Mouse (Mus musculus) G1E (cell line): ENCODE measurements around the gene Gm13275. TPM values are rescaled to one million over a fixed set of nuclear protein-coding genes. Genes with fewer than 3 reads are reported as not detected.
"Not testable (repeated sequence)": the region's sequence is repeated elsewhere in the genome, so short reads cannot be mapped to it uniquely, and the experiment has no call there.

Experiments
- ATAC-seq: 2 replicates; pipeline ENCODE4 v1.8.0; 2016; ENCODE audit warnings: mild to moderate bottlenecking; ENCODE audit not compliant: insufficient number of reproducible peaks, poor library complexity, low FRiP score, severe bottlenecking; ENCODE audit errors: extremely low read depth
- DNase-seq: peaks from one replicate; pipeline ENCODE4 v3.0.0; 2012; ENCODE audit warnings: low spot score
- H3K27me3 ChIP-seq: 2 replicates; pipeline ENCODE4 v1.6.1; 2012; ENCODE audit warnings: mild to moderate bottlenecking, low read length, inconsistent platforms; ENCODE audit not compliant: insufficient read depth
- H3K36me3 ChIP-seq: replicated peaks from 2 replicates; pipeline ENCODE3; 2012; ENCODE audit warnings: mild to moderate bottlenecking, inconsistent platforms
- H3K4me1 ChIP-seq: 2 replicates; pipeline ENCODE4 v1.6.1; 2012; ENCODE audit warnings: low read depth, low read length, inconsistent platforms, mixed read lengths; ENCODE audit not compliant: insufficient read depth
- H3K4me3 ChIP-seq: 2 replicates; pipeline ENCODE4 v1.5.1; 2012; ENCODE audit warnings: low read depth, mild to moderate bottlenecking, inconsistent platforms, low read length, moderate library complexity, mixed read lengths
- H3K9me3 ChIP-seq: replicated peaks from 2 replicates; pipeline ENCODE4 v1.6.1; 2012; ENCODE audit warnings: inconsistent platforms
- CTCF ChIP-seq: IDR thresholded peaks from 2 replicates; pipeline ENCODE4 v1.5.1; 2012; ENCODE audit warnings: low read depth, low read length, inconsistent platforms, mixed read lengths
- GATA1 ChIP-seq: IDR thresholded peaks from 2 replicates; pipeline ENCODE4 v1.6.1; 2012; ENCODE audit warnings: borderline replicate concordance, low read length, inconsistent platforms, mixed read lengths
- GATA2 ChIP-seq: IDR thresholded peaks from 2 replicates; pipeline ENCODE4 v1.6.1; 2012; ENCODE audit warnings: low read depth, low read length, inconsistent platforms, borderline replicate concordance
- polyA plus RNA-seq: library from polyadenylated mRNA; stranded (reverse); fragments of >175 nt; gene quantifications from 2 replicates; pipeline ENCODE4 v1.2.3, GENCODE M21; 2012
- total RNA-seq, 2 experiments: library from RNA; stranded (forward) in 1 of 2; stranded (reverse) in 1 of 2; fragments of 200-1000 nt in 1 of 2; fragments of >200 nt in 1 of 2; fragmentation: Nextera tagmentation in 1 of 2; gene quantifications; 2 replicates each; pipeline ENCODE4 v1.2.3; 2014 to 2017

Gm13275 gene
- total RNA-seq (2014; fragmentation: Nextera tagmentation) (not detected in 2 replicates), total RNA-seq (2017) (0.27 TPM in 1 of 2 replicates, not detected in the other), polyA plus RNA-seq (not detected in 2 replicates)

DNA sequence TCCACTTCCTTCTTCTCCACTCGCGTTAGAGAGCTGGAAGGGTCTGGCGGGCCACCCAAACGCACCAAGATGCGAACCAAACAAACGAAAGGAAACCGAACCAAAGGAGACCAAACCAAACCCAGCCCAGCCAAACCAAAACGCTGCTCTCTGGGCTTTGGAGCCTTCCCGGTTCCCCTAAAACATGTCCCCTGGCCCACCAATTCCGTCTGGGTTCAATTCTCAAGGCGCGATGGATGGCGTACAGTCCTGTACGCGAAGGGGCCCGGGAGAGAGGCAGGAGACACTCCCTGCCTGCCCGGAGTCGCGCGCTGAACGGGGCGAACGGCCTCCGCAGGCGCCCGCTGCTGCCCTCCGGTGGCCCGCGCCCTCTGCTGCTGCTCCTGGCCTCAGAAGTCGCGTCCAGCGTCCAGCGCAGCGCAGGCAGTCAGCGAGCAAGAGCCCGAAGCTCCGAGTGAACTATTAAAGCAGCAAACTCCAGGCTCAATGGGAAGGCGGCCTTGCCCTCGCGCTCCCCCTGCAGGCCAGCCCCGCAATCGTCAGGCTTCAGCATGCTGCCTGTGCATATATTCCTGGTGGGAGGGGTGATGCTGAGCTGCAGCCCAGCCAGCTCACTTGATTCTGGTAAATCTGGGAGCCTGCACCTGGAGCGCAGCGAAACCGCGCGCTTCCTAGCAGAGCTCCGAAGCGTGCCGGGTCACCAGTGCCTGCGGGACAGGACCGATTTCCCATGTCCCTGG is at the start of gene Gm13275:
Gene Gm13275 (plus strand): TSS at position 552 of the 740 bp plus-strand sequence.
- not testable (repeated sequence) for ATAC-seq, H3K9me3 ChIP-seq, H3K27me3 ChIP-seq, H3K4me3 ChIP-seq, H3K36me3 ChIP-seq, DNase-seq, H3K4me1 ChIP-seq

DNA sequence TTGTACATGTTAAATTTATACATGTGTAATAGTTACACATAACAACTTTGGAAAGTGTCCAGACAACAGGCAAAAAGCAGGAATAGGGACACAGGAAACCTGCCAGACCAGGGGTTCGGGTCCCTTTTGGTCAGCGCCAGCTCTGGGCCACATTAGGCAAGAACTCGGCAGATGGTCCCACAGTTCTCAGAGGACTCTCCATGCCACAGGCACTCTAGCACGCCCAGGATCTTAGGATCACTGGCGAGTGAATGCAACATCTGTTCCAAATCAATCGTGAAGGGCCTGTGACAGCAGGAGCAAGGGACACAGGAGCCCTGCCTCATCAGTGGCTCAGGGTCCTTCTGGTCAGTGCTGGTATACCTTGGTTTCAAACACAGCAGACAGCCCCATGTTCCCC is 44.4 kb upstream of the Gm13275 start:
- Histone ChIP-seq H3K4me1 (no peaks in the 10 kb centered on the region), H3K36me3 (no peaks in the 10 kb centered on the region), H3K27me3 (no peaks in the 10 kb centered on the region; the same call in 1 of the 2 replicates), H3K4me3 (no peak overlapping the region), H3K9me3 (no peaks in the 10 kb centered on the region)
- ATAC-seq (no peak), DNase-seq (no peak)
- TF ChIP-seq GATA1 = no peak
- no peak for TF ChIP-seq CTCF
- TF ChIP-seq GATA2 = no peak

DNA sequence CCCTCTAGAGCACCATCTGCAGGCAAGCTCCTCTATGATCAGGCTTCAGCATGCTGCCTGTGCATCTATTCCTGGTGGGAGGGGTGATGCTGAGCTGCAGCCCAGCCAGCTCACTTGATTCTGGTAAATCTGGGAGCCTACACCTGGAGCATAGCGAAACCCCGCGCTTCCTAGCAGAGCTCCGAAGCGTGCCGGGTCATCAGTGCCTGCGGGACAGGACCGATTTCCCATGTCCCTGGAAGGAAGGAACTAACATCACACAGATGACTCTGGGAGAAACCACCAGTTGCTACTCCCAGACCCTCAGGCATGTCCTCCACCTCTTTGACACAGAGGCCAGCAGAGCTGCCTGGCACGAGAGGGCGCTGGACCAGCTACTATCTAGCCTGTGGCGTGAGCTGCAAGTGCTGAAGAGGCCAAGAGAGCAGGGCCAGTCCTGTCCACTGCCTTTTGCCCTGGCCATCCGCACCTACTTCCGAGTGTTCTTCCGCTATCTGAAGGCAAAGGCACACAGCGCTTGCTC is 39.4 kb upstream of the Gm13275 start, which contains the start of gene Gm13271:
Gene Gm13271 (plus strand): TSS at position 51 of the 523 bp plus-strand sequence.
- not testable (repeated sequence) for H3K4me1 ChIP-seq, H3K36me3 ChIP-seq, H3K9me3 ChIP-seq, H3K27me3 ChIP-seq, ATAC-seq, H3K4me3 ChIP-seq, DNase-seq

DNA sequence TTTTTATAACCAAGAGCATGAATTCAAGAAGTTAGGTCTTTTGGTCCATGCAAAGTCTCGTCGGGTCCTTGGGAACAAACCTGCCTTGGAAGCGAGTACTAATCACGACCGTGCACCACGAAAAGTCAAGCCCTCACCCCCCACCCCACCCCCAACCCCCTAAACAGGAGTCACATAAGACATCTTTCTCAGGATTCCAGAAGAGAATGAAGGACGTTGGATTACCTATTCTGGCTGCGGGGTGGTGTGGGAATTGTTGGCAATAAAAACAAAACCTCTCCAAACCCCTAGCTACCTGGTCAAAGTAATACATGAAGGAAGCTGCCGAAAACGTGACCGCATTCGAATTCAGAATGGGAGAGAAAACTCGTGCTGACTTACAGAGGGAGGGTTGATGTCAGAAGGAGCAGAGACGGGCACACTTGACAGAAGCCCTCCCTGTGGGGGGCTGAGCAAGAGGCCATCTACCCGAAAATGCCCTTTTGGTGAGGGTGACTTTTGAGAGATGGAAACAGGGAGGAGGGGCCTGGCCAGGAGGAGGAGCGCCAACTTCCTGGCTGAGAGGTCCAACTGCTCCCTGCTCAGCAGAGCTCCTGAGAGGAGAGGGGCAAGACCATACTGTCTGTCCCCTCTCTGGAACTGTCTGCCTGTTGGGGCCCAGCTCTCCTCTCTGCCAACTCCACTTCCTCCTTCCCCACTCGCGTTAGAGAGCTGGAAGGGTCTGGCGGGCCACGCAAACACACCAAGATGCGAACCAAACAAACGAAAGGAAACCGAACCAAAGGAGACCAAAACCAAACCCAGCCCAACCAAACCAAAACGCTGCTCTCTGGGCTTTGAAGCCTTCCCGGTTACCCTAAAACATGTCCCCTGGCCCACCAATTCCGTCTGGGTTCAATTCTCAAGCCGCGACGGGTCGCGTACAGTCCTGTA is 37.4 kb upstream of the Gm13275 start:
- ATAC-seq, H3K9me3 ChIP-seq, H3K27me3 ChIP-seq, H3K4me3 ChIP-seq, H3K36me3 ChIP-seq, H3K4me1 ChIP-seq, DNase-seq: not testable (repeated sequence)

DNA sequence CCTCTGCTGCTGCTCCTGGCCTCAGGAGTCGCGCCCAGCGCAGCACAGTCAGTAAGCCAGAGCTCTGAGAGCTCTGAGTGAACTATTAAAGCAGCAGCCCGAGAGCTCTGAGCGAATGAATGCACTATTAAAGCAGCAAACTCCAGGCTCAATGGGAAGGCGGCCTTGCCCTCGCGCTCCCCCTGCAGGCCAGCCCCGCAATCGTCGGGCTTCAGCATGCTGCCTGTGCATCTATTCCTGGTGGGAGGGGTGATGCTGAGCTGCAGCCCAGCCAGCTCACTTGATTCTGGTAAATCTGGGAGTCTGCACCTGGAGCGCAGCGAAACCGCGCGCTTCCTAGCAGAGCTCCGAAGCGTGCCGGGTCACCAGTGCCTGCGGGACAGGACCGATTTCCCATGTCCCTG is 36.7 kb upstream of the Gm13275 start:
- not testable (repeated sequence) for H3K27me3 ChIP-seq, ATAC-seq, H3K4me1 ChIP-seq, H3K4me3 ChIP-seq, DNase-seq, H3K36me3 ChIP-seq, H3K9me3 ChIP-seq

DNA sequence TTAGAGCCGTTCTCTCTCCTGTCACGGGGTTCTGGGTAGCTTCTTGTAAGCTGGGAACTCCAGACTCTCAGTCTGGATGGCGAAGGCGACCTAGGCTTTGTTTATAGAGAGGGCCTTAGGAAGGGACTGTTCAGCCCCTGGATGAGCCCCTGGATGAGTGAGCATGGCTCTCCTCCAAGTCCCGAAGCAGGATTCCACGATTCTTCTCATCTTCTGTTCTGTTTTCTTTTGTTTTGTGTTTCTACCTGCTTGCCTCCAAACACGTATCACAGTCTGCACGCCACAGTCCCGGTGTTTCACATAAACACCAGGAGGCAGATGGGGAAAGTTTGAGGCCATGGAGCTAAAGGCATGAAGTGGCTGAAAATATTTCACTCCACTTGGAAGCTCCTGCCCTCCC is 35.5 kb upstream of the Gm13275 start:
- ATAC-seq, H3K4me3 ChIP-seq, H3K27me3 ChIP-seq, H3K4me1 ChIP-seq, H3K36me3 ChIP-seq, DNase-seq, H3K9me3 ChIP-seq: not testable (repeated sequence)

DNA sequence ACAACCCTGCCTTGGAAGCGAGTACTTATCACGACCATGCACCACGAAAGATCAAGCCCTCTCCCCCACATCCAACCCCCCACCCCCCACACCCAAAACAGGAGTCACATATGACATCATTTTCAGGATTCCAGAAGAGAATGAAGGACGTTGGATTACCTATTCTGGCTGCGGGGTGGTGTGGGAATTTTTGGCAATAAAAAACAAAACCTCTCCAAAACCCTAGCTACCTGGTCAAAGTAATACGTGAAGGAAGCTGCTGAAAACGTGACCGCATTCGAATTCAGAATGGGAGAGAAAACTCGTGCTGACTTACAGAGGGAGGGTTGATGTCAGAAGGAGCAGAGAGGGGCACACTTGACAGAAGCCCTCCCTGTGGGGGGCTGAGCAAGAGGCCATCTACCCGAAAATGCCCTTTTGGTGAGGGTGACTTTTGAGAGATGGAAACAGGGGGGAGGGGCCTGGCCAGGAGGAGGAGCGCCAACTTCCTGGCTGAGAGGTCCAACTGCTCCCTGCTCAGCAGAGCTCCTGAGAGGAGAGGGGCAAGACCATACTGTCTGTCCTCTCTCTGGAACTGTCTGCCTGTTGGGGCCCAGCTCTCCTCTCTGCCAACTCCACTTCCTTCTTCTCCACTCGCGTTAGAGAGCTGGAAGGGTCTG is 34.5 kb upstream of the Gm13275 start, which contains the start of gene Gm13283:
Gene Gm13283 (plus strand): TSS at position 510 of the 659 bp plus-strand sequence.
- not testable (repeated sequence) for ATAC-seq, H3K4me3 ChIP-seq, DNase-seq

DNA sequence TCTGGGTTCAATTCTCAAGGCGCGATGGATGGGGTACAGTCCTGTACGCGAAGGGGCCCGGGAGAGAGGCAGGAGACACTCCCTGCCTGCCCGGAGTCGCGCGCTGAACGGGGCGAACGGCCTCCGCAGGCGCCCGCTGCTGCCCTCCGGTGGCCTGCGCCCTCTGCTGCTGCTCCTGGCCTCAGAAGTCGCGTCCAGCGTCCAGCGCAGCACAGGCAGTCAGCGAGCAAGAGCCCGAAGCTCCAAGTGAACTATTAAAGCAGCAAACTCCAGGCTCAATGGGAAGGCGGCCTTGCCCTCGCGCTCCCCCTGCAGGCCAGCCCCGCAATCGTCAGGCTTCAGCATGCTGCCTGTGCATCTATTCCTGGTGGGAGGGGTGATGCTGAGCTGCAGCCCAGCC is 33.9 kb upstream of the Gm13275 start:
- not testable (repeated sequence) for H3K4me3 ChIP-seq, ATAC-seq, H3K36me3 ChIP-seq, DNase-seq, H3K27me3 ChIP-seq, H3K9me3 ChIP-seq, H3K4me1 ChIP-seq

More for the DNA sequence above, 34.5 kb upstream of the Gm13275 start, which contains the start of gene Gm13283:
- not testable (repeated sequence) for H3K36me3 ChIP-seq, H3K9me3 ChIP-seq, H3K27me3 ChIP-seq, H3K4me1 ChIP-seq

DNA sequence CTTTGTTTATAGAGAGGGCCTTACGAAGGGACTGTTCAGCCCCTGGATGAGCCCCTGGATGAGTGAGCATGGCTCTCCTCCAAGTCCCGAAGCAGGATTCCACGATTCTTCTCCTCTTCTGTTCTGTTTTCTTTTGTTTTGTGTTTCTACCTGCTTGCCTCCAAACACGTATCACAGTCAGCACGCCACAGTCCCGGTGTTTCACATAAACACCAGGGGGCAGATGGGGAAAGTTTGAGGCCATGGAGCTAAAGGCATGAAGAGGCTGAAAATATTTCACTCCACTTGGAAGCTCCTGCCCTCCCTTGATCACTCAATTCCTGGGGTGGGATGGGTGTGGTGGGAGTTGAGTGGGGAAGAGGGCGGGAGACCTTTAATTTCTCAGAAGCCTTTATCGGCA is 32.5 kb upstream of the Gm13275 start:
- not testable (repeated sequence) for H3K9me3 ChIP-seq, H3K4me3 ChIP-seq, ATAC-seq, H3K27me3 ChIP-seq, H3K36me3 ChIP-seq, H3K4me1 ChIP-seq, DNase-seq

DNA sequence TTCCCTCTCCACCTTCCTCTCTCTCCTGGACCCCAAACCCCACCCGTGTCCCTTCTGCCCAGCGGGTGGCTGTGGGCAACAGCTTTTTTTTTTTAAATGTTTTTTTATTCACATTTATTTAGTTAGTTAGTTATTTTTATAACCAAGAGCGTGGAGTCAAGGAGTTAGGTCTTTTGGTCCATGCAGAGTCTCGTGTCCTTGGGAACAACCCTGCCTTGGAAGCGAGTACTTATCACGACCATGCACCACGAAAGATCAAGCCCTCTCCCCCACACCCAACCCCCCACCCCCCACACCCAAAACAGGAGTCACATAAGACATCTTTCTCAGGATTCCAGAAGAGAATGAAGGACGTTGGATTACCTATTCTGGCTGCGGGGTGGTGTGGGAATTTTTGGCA is 31.9 kb upstream of the Gm13275 start:
- H3K4me1 ChIP-seq, H3K4me3 ChIP-seq, H3K9me3 ChIP-seq, ATAC-seq, H3K36me3 ChIP-seq, DNase-seq, H3K27me3 ChIP-seq: not testable (repeated sequence)
